Mouse (Mus musculus) CH12F3 (cell line): ENCODE measurements around the gene Sfxn3.

Experiments used
- in situ Hi-C: fragments of 300-500 bp; cut with MboI; formaldehyde crosslinking; loops from 2 replicates; pipeline ENCODE4 v1.14.3; 2020; ENCODE audit warnings: low sequenced_read_pairs

Sfxn3 gene

DNA sequence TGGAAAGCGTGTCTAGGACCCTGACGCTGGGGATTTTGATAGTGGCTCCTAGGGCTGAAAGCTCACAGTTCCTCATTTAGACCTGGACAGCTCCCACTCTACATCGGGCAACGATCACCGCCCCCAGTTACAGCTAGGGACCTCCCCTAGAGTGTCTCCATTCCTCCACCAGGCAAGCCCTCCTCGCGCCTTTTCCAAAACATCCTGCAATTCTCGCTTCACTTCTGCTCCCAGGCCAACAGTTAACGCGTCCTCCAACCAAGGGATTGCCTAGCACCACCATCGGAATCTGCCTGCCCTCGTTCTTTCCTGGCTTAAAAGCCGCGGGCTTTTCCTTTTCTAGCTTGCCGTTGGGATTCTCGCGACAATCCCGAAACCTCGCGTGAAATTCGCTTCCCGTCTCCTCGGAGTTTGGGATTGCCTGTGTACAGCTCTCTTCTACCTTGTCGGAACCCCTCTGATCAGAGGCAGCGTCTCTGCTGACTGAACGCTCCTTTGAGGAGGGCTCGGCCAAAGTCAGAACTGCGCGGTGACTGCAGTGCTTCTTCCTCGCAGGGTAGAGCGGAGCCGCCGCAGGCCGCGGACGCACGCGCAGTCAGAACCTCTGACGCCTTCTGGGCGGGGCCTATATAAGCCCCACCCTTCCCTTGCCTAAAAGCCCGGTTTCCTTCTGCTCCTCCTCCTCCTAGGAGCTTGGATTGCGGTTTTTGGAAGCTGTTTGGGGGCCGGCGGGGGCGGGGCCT is 27.4 kb downstream of the Sfxn3 start, which contains the start of gene Kazald1:
Kazald1 (plus strand) TSS at position 662 of the 743 bp plus-strand sequence.
- in situ Hi-C loops, result no loop called here

DNA sequence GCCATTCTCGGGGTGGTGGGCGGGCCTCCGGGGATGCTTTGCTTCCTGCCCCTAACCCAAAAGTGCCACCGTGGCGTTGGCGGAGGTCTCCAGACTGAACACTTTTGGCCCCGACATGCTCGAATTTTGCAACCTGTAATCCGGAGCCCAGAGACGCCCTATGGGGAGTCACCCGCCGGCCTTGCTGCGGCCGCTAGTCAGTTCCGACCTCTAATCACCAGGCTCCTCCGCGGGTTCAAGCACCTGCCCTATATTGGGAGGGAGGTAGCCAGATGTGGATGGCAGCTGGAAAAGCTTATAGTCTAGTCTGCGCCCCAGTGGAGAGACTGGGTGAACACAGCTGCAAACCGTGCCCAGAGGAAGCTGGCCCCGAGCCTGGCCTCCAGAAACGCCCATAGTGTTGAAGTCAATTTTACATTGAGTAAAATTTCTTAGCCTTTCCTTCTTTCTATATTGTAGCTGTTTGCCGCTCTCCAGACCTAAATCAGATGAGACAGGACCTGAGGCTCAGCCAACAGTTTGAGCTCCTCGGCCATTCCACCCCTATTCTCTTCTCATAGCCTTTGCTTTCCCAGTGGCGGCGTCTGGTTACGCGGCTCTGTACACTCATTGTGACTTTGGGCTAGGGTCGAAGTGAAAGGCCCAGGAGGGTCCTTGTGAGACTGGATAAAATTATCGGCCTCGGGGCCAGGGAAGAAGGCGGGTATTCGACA is 28.2 kb downstream of the Sfxn3 start:
- in situ Hi-C loops, result no loop called here

DNA sequence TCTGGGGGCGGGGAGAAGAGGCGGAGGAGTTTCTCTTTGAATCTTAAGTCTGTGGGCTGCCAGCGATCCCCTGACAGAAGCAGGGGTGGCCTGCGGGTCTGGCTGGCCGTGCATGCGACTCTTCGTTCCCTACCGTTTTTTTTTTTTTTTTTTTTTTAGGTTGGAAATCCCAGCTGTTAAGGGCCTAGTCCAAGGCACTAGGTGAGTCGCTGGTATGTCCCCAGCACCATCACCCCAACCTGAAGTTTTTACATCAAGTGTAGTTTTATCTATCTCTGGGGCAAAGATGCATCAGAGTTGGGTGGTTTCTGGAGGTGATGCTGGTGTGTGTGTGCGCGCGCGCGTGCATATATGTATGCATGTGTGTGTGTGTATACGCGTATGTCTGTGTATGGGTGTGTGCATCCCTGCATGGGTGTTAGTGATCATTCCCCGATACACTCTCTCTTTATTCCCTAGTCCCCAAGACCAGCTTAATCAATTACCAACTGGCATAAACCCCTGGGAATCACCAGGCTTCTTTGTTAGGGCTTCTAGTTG is 28.8 kb downstream of the Sfxn3 start:
- in situ Hi-C loops, result no loop called here

DNA sequence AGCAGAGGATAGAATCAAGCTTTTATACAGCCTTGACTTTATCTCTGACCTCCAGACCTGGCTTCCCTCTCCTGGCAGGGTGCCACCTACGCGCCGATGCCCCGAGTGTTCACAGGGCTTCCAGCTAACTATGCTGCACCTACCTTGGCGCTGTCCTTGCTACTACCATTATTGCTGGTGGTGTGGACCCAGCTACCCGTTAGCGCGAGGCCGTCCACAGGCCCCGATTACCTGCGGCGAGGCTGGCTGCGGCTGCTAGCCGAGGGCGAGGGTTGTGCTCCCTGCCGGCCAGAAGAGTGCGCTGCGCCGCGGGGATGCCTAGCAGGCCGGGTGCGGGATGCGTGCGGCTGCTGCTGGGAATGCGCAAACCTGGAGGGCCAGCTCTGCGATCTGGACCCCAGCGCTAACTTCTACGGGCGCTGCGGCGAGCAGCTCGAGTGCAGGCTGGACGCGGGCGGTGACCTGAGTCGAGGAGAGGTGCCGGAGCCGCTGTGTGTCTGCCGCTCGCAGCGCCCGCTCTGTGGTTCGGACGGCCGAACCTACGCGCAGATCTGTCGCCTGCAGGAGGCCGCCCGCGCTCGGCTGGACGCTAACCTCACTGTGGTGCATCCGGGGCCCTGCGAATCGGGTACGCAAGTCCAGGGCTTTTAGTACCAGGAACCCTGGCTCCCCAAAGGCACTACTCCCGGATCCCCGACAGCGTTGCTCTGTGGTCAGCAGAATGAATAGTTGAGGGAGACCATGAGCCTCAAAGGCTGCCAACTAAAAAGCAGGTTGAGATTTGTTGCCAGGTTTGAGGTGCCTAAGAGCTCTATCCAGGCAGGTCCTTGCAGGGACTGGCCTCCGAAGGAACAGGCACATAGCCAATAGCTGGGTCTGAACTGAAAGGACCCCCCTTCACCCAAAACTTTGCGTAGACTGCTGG is 29.5 kb downstream of the Sfxn3 start:
- in situ Hi-C loops, result no loop called here

DNA sequence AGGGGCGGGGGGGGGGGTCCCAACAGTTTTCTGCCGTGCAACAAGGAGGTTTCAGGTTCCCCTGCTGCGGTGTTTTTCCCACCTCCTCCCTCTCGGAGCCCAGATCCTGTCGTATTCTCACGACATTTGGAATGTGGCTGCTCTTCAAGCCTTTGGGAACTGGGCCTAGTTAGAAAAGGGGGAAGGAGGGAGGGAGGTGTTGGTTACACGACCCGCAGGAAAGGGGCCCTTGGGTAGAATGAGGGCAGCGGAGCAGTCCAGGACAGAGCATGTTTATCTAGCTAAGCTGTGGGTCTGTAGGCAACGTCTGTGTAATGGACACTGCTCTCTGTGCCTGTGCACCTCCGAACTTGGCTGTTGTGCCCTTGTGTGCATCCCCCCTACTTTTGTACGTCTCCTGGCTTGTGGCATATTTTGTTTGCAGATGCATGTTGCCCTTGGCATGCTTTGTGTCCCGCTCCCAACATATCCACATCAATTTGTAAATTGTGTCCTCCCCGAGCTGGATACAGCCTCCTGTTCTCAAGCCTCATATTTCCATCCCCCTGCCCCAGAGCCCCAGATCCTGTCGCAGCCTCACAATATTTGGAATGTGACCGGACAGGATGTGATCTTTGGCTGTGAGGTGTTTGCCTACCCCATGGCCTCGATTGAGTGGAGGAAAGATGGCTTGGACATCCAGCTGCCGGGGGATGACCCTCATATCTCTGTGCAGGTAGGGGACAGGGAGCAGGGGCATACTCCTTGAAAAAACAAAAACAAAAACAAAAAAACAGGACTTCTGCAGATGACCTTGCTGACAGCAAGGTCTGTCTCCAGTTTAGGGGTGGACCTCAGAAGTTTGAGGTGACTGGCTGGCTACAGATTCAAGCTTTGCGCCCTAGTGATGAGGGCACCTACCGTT is 30.7 kb downstream of the Sfxn3 start:
- in situ Hi-C loops, result no loop called here

DNA sequence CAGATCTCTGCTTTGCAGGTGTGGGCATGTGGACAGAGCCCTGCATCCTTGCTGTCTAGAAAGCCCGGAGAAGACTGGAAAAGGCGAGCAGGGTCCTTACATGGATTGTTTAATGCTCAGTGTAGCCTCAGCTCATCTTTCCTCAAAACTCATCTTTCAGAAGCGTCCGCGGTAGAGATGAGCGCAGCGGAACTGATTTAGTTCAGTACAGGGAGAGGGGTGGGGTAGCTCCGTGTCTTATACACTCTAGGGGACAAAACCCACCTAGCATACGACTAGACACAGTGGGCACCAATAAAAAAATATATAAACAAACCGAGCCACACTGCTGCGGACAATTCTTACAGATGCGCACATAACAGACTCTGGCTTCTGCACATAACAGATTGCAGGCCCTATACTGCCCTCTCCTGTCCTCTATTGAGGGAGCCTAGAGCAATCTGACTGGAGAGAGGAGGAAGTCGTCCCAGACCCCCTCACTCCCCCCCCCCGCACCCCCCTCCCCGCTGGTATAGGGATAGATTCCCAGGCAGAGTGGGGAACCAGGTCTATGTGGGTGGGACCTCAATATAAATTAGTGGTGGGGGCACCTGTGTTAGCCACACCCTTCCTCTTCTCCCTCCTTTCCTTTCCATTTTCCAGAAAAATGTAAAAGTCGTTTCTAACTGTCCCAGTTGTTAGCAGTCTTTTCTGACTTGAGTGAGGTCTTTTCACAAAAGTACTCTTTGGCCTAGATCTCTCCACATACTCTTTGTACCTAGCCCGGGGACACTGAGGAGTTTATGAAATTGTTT is 31.9 kb downstream of the Sfxn3 start:
- in situ Hi-C loops, result no loop called here

DNA sequence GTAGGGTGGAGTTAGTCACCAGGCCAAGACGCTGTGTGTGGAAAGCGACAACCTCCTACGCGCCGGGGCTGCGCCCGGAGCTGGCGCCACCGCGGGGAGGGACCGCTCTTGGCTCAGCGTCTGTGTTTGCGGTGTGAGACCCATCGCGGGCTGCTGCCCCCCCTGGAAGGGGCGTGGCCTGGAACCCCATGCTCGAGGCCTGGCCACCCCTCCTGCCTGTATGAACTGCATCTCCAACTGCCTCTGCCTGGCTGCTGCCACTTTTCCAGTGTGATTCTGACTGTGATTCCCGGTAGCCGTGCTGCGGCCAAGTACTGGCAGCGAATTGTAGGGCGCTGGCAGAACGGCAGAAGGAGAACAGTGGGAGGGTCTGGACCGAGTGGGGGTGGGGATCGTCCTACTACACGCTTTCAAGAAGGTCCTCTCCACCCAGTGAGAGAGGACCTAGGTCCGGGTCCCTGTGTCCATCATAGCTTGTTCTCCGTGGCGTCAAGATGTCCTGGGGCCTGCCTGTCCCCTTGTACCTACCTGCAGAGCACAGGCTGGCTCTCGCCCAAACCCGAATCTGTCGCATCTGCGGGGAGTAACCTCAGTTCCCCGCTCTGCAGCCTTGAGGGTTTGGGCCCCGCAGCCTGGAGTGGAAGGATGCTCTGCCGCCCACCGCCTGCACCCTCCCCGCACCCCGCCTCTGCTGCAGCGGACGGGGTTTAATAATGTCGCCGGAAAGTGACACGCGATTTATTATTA is 32.6 kb downstream of the Sfxn3 start:
- in situ Hi-C loops, result no loop called here

DNA sequence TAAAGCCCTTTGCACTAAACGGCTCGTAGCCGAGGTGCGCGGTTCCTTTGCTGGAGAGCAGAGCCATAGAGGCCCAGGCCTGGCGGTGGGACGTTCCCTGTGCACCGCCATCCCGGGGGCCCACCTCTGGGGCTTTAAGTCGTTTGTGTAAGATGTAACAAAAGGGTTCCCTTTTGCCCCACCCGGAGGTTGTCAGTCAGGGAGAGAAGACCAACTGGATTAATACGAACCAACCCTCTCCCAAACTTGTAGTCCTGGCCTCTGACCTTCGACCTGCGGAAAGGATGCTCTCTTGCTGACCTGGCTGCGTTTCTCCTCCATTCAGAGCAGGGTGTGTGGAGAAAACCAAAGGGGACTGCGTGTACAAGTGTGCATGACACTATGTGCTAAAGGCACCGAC is 33.4 kb downstream of the Sfxn3 start:
- in situ Hi-C loops, result no loop called here

DNA sequence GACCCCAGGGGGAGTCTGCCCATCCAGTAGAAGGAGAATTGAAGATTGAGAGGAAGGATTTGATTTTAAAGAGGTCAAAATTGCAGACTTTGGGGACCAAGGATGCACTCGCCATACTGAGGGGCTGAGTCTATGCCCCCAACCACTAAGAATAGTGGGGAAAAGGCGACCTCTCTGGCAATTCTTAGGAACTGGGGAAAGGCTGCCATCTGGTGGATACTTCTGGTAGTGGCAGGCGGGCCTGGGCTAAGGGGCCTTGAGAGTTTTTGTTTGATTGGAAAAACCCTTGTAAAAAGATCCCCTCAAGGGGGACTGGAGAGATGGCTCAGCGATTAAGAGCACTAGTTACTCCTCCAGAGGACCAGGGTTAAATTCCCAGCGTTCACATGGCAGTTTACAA is 34.0 kb downstream of the Sfxn3 start:
- in situ Hi-C loops, result no loop called here

DNA sequence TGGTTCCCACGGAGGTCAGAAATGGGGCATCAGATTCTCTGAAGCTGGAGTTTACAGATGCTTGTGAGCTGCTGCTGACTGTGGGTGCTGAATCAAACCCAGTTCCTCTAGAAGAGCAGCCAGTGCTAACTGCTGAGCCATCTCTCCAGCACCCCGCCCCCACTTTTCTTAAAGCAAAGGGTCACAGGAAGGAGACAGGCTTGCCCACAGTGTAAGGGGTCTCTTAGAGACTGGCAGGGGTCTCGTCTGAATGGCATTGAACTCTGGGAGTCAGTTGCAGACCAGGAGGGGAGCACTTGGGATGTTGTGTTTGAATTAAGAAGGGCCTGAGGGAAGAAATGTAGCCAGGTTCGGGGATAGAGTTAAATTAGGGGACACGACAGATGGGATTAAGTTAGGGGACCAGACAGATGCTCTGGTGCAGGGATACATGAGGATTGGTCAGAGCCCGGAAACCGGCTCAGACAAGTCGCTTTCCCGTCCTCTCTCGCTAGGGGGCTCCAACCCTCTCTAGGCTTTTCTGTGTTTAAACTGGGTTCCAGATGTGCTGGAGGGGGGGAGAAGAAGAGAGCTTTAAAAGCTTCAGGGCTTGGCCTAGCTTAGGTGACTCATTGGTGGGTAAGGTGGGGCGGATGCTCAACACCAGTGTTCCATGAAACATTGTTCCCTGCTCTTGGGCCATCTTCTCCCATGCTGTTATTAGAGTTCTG is 34.7 kb downstream of the Sfxn3 start:
- in situ Hi-C loops, result no loop called here

DNA sequence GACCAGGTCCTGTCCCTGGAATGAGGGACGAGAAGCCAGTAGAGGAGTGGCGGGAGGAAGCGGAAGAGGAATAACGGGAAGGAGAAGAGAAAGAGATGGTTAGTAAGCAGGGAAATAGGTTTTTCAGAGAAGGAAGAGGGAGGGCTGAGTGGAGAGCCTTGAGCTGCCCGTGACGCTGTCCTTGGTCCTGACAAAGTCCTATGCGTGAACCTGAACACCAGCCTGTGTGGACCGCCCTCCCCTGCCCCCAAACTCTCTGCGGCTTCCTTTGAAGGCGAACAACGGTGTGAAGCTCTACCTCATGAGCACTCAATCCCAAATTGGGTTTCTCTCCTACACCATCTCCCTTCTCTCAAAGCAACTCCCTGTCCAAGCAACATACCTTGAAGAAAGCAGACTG is 50.6 kb downstream of the Sfxn3 start:
- in situ Hi-C loops, result no loop called here

DNA sequence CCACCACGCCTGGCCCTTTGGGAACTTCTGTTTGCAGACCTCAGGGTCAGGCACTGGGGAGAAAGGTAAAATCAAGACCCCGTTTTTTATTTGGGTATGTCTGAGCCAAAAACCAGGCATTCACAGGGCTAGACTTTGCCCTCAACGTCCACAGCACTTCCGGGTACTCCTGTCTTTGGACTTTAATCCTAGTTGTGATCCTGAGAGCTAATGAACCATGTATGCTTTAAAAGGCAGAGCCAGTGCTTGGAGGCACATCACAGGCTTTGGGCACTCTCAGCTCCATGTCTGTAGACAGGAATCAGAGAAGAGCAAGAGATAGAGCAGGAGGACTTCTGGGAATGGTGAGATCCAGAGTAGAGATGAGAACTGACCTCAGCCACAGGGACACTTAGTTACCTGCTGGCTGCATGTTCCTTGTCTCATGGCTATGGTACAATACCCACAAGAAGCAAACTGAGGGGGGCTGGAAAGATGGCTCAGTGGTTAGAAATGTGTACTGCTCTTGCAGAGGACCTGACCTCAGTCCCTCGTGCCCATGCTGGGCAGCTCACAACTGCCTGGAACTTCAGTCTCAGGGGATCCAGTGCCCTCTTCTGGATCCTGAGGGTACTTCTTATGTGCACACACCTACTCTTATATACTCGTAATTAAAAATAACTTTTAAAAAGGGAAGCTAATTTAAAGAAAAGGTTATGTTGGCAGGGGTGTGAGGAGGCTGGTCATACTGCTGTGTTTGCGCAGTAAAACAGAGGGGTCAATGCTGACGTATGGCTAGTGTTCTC is 53.4 kb downstream of the Sfxn3 start:
- in situ Hi-C loops, result no loop called here

DNA sequence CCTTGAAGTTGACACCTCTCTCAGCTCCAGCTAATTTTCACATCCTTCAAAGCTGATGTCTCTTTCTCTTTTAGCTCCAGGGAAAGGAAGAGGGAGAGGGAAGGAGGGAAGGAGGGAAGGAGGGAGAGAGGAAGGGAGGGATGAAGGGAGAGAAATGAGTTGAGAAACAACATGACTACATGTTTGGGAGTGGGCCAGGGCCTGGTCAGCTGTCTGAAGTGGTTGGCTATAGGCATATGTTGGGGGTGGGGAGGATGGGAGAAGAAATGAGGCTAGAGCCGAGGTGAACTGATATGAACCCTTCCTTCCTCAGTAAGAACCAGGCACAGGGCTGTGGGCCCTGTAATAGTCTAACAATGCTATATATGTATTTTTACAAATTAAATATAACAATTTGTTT is 58.3 kb downstream of the Sfxn3 start:
- in situ Hi-C loops, result no loop called here
